Mouse (Mus musculus) lung, postnatal 0 days (tissue): ENCODE measurements around the gene Olfr1349. TPM values are rescaled to one million over a fixed set of nuclear protein-coding genes. Genes with fewer than 3 reads are reported as not detected.
"Not testable (repeated sequence)": the region's sequence is repeated elsewhere in the genome, so short reads cannot be mapped to it uniquely, and the experiment has no call there.

Experiments
- ATAC-seq: fragments of 200-750 bp; cut with Nextera tagmentation; 2 replicates; pipeline ENCODE4 v1.8.0; 2017; ENCODE audit warnings: moderate library complexity
- DNase-seq: peaks from one replicate; pipeline ENCODE4 v3.0.0-alpha.2; 2016; ENCODE audit warnings: low spot score
- H3K27ac ChIP-seq: fragments of 300-500 bp; sonication (generic); 2 replicates; pipeline ENCODE4 v1.5.1; 2014; ENCODE audit warnings: antibody characterized with exemption, mild to moderate bottlenecking, low read length, mixed read lengths
- H3K27me3 ChIP-seq: fragments of 300-500 bp; sonication (generic); replicated peaks from 2 replicates; pipeline ENCODE4 v1.6.1; 2014; ENCODE audit warnings: low read length, mixed read lengths; ENCODE audit not compliant: insufficient read depth
- H3K36me3 ChIP-seq: fragments of 300-500 bp; sonication (generic); 2 replicates; pipeline ENCODE4 v1.6.1; 2014; ENCODE audit warnings: low read length, mixed read lengths; ENCODE audit not compliant: insufficient read depth
- H3K4me1 ChIP-seq: fragments of 300-500 bp; sonication (generic); 2 replicates; pipeline ENCODE4 v1.6.1; 2014; ENCODE audit warnings: antibody characterized with exemption, low read depth, low read length, mixed read lengths; ENCODE audit not compliant: insufficient read depth
- H3K4me2 ChIP-seq: fragments of 300-500 bp; sonication (generic); replicated peaks from 2 replicates; pipeline ENCODE4 v1.6.1; 2014; ENCODE audit warnings: low read depth, mild to moderate bottlenecking, low read length, moderate library complexity, mixed read lengths
- H3K4me3 ChIP-seq: fragments of 300-500 bp; sonication (generic); 2 replicates; pipeline ENCODE4 v1.5.1; 2014; ENCODE audit warnings: low read depth, low read length
- H3K9ac ChIP-seq: fragments of 300-500 bp; sonication (generic); replicated peaks from 2 replicates; pipeline ENCODE4 v1.6.1; 2014; ENCODE audit warnings: low read depth, mild to moderate bottlenecking
- H3K9me3 ChIP-seq: fragments of 300-500 bp; sonication (generic); 2 replicates; pipeline ENCODE4 v1.6.1; 2016; ENCODE audit warnings: low read length, mixed read lengths
- CTCF ChIP-seq: IDR thresholded peaks from 2 replicates; pipeline ENCODE4 v1.5.1; 2016; ENCODE audit warnings: antibody characterized with exemption, mild to moderate bottlenecking
- EP300 ChIP-seq: IDR thresholded peaks from 2 replicates; pipeline ENCODE4 v1.6.1; 2016; ENCODE audit warnings: antibody characterized with exemption, mild to moderate bottlenecking, control low read depth
- WGBS: fragments of 180-500 bp; shearing (Covaris S2); extraction: QIAGEN DNeasy Blood & Tissue Kit; methylation state at CpG from one replicate; pipeline ENCODE4 v1.1.7; 2014; 5-methylcytosine and 5-hydroxymethylcytosine counted together
- polyA plus RNA-seq: library from polyadenylated mRNA; unstranded; fragments of >200 nt; fragmentation: Nextera tagmentation; extraction: Ambion mirVana; gene quantifications from 2 replicates; pipeline ENCODE4 v1.2.1, GENCODE M21; 2015

Olfr1349 gene
- polyA plus RNA-seq, 1 experiment from 2014 or later: not detected

DNA sequence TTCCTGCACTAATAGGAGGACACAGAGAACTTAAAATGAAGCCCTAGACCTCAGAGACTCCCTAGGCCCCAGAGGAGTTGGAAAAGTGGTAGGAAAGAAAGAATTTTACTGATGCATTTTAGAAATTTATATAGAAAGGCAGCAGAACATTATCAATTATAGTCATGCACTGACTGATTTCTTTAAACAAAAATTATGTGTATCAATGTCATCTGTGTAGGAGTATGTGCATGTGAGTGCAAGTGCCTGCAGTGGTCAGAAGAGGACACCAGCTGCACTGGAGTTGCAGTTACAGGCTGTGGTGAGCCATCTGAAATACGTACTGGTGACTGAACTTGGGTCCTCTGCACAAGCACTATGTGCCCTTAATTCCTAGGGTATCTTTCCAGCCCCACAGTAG lies 23.1 kb downstream of the Olfr1349 start, which contains the start of gene Olfr1347:
Gene Olfr1347 (minus strand): TSS at position 101 of the 400 bp plus-strand sequence.
- H3K27me3 ChIP-seq: no peaks in the 10 kb centered on the region
- no peak within 1 kb of the TSS for H3K4me2 ChIP-seq
- H3K4me3 ChIP-seq: no peak within 1 kb of the TSS
- 23% methylated on average over 1 of the region's 1 CpGs for WGBS
- no peak for DNase-seq
- no peak for ATAC-seq
- H3K4me1 ChIP-seq: no peaks in the 10 kb centered on the region
- no peak within 1 kb of the TSS for H3K27ac ChIP-seq
- TF ChIP-seq EP300: no peak
- no peak for TF ChIP-seq CTCF
- 0 out of 2 replicates have a peak, but pooled peaks cover 3% of the 10 kb centered on the region for H3K9me3 ChIP-seq
- no peaks in the 10 kb centered on the region for H3K36me3 ChIP-seq
- no peak within 1 kb of the TSS for H3K9ac ChIP-seq

DNA sequence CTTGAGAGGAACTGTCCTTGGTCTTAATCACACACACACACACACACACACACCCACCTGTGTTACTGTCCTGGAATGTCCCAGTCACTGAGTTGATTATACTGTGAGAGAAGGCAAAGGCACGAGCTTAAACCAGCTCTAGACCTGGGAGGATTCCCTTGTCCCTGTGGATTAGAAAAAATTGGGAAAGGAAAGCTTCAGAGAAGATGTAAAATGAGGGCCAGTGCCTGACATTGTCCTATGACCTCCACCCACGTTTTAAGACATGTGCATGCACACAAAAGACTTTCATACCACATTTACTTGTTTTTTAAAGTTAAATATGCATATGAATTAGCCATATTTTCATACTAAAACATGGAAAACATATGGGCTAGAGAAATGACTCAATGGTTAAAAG lies 35.9 kb downstream of the Olfr1349 start, which contains the start of gene Olfr5:
Gene Olfr5 (minus strand): TSS at position 101 of the 400 bp plus-strand sequence.
- DNase-seq: no peak
- Histone ChIP-seq H3K36me3 (no peaks in the 10 kb centered on the region), H3K4me1 (no peaks in the 10 kb centered on the region), H3K9ac (no peak within 1 kb of the TSS), H3K4me3 (no peak within 1 kb of the TSS), H3K9me3 (no peaks in the 10 kb centered on the region), H3K27ac (no peak within 1 kb of the TSS), H3K27me3 (no peaks in the 10 kb centered on the region), H3K4me2 (no peak within 1 kb of the TSS)
- 11% methylated on average over 2 of the region's 2 CpGs for WGBS
- no peak for TF ChIP-seq CTCF
- no peak for TF ChIP-seq EP300
- no peak for ATAC-seq

DNA sequence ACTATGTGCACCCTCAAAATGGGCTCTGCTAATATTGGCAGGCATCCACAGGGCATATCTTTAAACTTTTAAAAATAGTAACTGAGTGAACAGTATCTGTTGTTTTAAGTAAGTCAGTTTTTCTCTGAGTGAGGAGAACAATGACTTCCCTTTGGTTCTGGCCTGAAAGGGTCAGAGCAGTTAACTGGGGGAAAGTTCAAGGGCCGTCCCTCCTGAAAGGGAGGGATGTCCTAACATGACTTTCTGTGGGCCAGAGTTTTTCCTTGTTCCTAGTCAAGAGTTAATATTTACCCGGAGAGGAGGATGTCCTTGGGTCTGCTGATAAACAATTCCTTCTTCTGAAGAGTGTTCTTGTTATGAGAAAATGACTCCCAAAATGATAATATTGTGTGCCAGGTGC lies 45.1 kb downstream of the Olfr1349 start:
- H3K27ac ChIP-seq, H3K9me3 ChIP-seq, H3K4me3 ChIP-seq, H3K9ac ChIP-seq, DNase-seq, ATAC-seq, H3K4me1 ChIP-seq, H3K27me3 ChIP-seq, H3K36me3 ChIP-seq, H3K4me2 ChIP-seq: not testable (repeated sequence)
- 63% methylated on average over 2 of the region's 2 CpGs for WGBS

DNA sequence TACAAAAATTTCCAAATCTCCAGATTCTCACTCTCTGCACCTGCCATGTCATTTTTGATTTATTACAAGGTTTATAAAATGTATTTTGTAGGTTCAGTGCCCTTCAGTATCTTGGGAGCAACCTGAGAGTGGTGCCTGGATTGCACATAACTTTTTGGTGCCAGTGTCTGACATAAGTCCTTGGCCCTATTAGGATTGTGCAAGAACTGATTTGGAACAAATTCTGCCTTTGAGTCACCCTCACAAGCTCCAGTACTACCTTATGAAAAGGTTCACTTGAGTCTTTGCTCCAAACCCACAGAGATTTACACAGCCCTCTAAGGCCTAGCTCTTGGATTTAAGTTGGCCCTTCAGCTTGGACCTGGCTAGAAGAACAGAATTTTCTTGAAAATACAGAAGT lies 55.8 kb downstream of the Olfr1349 start, which contains the start of gene Olfr1346:
Gene Olfr1346 (plus strand): TSS at position 151 of the 400 bp plus-strand sequence.
- Histone ChIP-seq H3K27me3 (no peaks in the 10 kb centered on the region), H3K4me2 (no peak within 1 kb of the TSS), H3K36me3 (no peaks in the 10 kb centered on the region), H3K4me3 (no peak within 1 kb of the TSS), H3K9ac (no peak within 1 kb of the TSS), H3K27ac (no peak within 1 kb of the TSS), H3K4me1 (no peaks in the 10 kb centered on the region), H3K9me3 (no peaks in the 10 kb centered on the region)
- DNase-seq: no peak
- no peak for ATAC-seq
- TF ChIP-seq EP300 (no peak), CTCF (no peak)

Other genes starting within 250 kb of the Olfr1349 start
- 4.7 and 5.5 TPM in 2 replicates for gene Zfp667, start 236.4 kb downstream of the Olfr1349 start, polyA plus RNA-seq
- 2.8 and 4.0 TPM in 2 replicates for gene Zfp583, start 191.7 kb downstream of the Olfr1349 start, polyA plus RNA-seq
- gene Gm3854, start 179.2 kb downstream of the Olfr1349 start, polyA plus RNA-seq: 0.18 and 0.21 TPM in 2 replicates
- gene Zfp78, start 159.7 kb downstream of the Olfr1349 start, polyA plus RNA-seq: 1.6 and 2.5 TPM in 2 replicates
- gene Zfp28, start 139.7 kb downstream of the Olfr1349 start, polyA plus RNA-seq: 5.0 and 5.3 TPM in 2 replicates
- not detected in 2 replicates for gene Smim17, start 124.2 kb downstream of the Olfr1349 start, polyA plus RNA-seq
- not detected in 2 replicates for gene Gm20715, start 112.7 kb downstream of the Olfr1349 start, polyA plus RNA-seq
- not detected in 2 replicates for gene Olfr1344, start 84.3 kb downstream of the Olfr1349 start, polyA plus RNA-seq
- not detected in 2 replicates for gene Olfr1336, start 66.8 kb downstream of the Olfr1349 start, polyA plus RNA-seq
- gene Olfr1346, start 55.8 kb downstream of the Olfr1349 start, polyA plus RNA-seq: not detected in 2 replicates
- gene Olfr5, start 36.0 kb downstream of the Olfr1349 start, polyA plus RNA-seq: not detected in 2 replicates
- not detected in 2 replicates for gene Olfr1347, start 23.2 kb downstream of the Olfr1349 start, polyA plus RNA-seq
- not detected in 2 replicates for gene Olfr1348, start 14.2 kb downstream of the Olfr1349 start, polyA plus RNA-seq
- gene Olfr1350, start 41.9 kb upstream of the Olfr1349 start, polyA plus RNA-seq: not detected in 2 replicates
- gene Zim1, start 173.5 kb upstream of the Olfr1349 start, polyA plus RNA-seq: 1.0 and 1.6 TPM in 2 replicates
- 49.7 and 55.1 TPM in 2 replicates for gene Peg3, start 207.5 kb upstream of the Olfr1349 start, polyA plus RNA-seq
- 0.71 and 1.1 TPM in 2 replicates for gene Usp29, start 207.6 kb upstream of the Olfr1349 start, polyA plus RNA-seq